Mouse (Mus musculus) frontal cortex, postnatal 14 days (tissue): ENCODE measurements around the gene Gm21797.
"Not testable (repeated sequence)": the region's sequence is repeated elsewhere in the genome, so short reads cannot be mapped to it uniquely, and the experiment has no call there.

Experiments used
- DNase-seq, 2 experiments: peaks; one replicate each; pipeline ENCODE4 v3.0.0; 2022; ENCODE audit warnings: low spot score in 2 of 2

Gm21797 gene

GRCm38 (mm10) chrY:40775665-40776064, at the start of gene Gm21797:
Gene Gm21797 (minus strand): TSS chrY:40775765.
- not testable (repeated sequence) for DNase-seq

DNA sequence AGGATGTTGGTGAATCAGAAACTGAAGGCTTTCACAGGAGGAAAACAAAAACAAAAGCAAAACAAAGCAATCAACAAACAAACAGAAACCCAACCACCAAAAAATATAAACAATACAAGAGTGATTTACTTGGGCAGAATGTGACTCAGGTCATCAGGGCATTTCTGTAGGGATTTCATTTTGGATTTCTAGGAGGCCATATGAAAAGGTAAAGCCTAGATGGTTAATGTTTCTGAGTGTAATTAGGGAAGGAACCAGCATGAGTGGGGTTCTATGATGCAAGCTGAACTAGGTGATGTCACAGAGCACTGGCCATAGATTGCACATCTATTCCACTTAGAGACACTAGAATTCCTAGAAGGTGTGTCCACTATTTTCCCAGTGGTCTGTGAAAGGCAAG, 29.0 kb upstream of the Gm21797 start, which contains the start of gene Gm20795:
Gene Gm20795 (plus strand): TSS at position 301 of the 400 bp plus-strand sequence.
- not testable (repeated sequence) for DNase-seq
